Mouse (Mus musculus): ENCODE data around the gene Usp7. TPM values are rescaled to one million over a fixed set of nuclear protein-coding genes. Genes with fewer than 3 reads are reported as not detected.

Usp7 gene
- total and polyA plus RNA-seq, 3 experiments = 94.2 to 425 (median 101) TPM

- H3K4me1 ChIP-seq (ENCODE audit: control insufficient read depth in 1 of 2, insufficient read depth in 2 of 2, low read length in 2 of 2) = peaks cover 5 to 19% of the 10 kb centered on the region in 2 experiments
- no peaks in the 10 kb centered on the region for H3K9me3 ChIP-seq (replicated peaks; ENCODE audit: insufficient read depth, low read length)
- DNase-seq (ENCODE audit: low read depth, low spot score) = no peak
- H3K79me2 ChIP-seq (ENCODE audit: control insufficient read depth, insufficient read depth, low read length, poor library complexity) = peaks cover 89% of the 10 kb centered on the region
- no peak overlapping the region for H3K4me3 ChIP-seq (ENCODE audit: control insufficient read depth in 1 of 2, insufficient read depth in 1 of 2, low read depth in 2 of 2, low read length in 2 of 2)
- H3K9ac ChIP-seq (ENCODE audit: control insufficient read depth, low read depth, low read length, poor library complexity, severe bottlenecking) = no peak overlapping the region
- H3K36me3 ChIP-seq (ENCODE audit: control insufficient read depth in 1 of 2, insufficient read depth in 2 of 2, low read length in 2 of 2) = peaks cover 18 to 26% of the 10 kb centered on the region in 2 experiments
- H3K27me3 ChIP-seq (ENCODE audit: control insufficient read depth in 1 of 2, insufficient read depth in 2 of 2, low read length in 2 of 2) = no peaks in the 10 kb centered on the region
- no peak overlapping the region for H3K27ac ChIP-seq (ENCODE audit: control insufficient read depth, low read depth, low read length)
- TF ChIP-seq HCFC1 (IDR thresholded peaks at IDR 0.05; ENCODE audit: low read depth, low read length) (no peak), SIN3A (IDR thresholded peaks at IDR 0.05; ENCODE audit: low read length) (no peak), GATA1 (IDR thresholded peaks at IDR 0.05; ENCODE audit: low read depth, low read length) (no peak), EP300 (IDR thresholded peaks at IDR 0.05; ENCODE audit: low read depth in 1 of 2, low read length in 2 of 2) (no peak), USF2 (IDR thresholded peaks at IDR 0.05; ENCODE audit: borderline replicate concordance in 1 of 2, insufficient read depth in 1 of 2, low read depth in 1 of 2, low read length in 2 of 2) (no peak), ZKSCAN1 (IDR thresholded peaks at IDR 0.05; ENCODE audit: low read depth, low read length) (no peak), CHD2 (IDR thresholded peaks at IDR 0.05; ENCODE audit: low read length) (no peak), KAT2A (conservative IDR thresholded peaks at IDR 0.05; ENCODE audit: low read depth, low read length) (no peak), POLR2AphosphoS2 (IDR thresholded peaks at IDR 0.05; ENCODE audit: low read length) (no peak), MXI1 (IDR thresholded peaks at IDR 0.05; ENCODE audit: low read depth, low read length) (no peak), MAZ (IDR thresholded peaks at IDR 0.05; ENCODE audit: low read depth, low read length) (no peak), TBP (IDR thresholded peaks at IDR 0.05; ENCODE audit: low read depth, low read length) (no peak), UBTF (IDR thresholded peaks at IDR 0.05; ENCODE audit: borderline replicate concordance, insufficient read depth, low read depth, low read length) (no peak), GABPA (IDR thresholded peaks at IDR 0.05; ENCODE audit: low read depth, low read length) (no peak), E2F4 (IDR thresholded peaks at IDR 0.05; ENCODE audit: borderline replicate concordance, low read depth, low read length) (no peak), TCF12 (IDR thresholded peaks at IDR 0.05; ENCODE audit: low read depth, low read length) (no peak)
These were observed 68.1 kb downstream of the Usp7 start for GRCm38 (mm10) chr16:8724031-8724430.

- H3K79me2 ChIP-seq (ENCODE audit: control insufficient read depth, insufficient read depth, low read length, poor library complexity) = peaks cover 88% of the 10 kb centered on the region
- no peak for DNase-seq (ENCODE audit: low read depth, low spot score)
- peaks cover under 1 to 2% of the 10 kb centered on the region in 2 experiments; a peak in 3 of 4 replicates for H3K4me1 ChIP-seq (ENCODE audit: control insufficient read depth in 1 of 2, insufficient read depth in 2 of 2, low read length in 2 of 2)
- TF ChIP-seq MXI1 (IDR thresholded peaks at IDR 0.05; ENCODE audit: low read depth, low read length) = no peak
- no peak for TF ChIP-seq KAT2A (conservative IDR thresholded peaks at IDR 0.05; ENCODE audit: low read depth, low read length)
- TF ChIP-seq POLR2AphosphoS2 (IDR thresholded peaks at IDR 0.05; ENCODE audit: low read length) = no peak
- TF ChIP-seq TCF12 (IDR thresholded peaks at IDR 0.05; ENCODE audit: low read depth, low read length) = no peak
- no peak for TF ChIP-seq POLR2AphosphoS5 (IDR thresholded peaks at IDR 0.05; ENCODE audit: borderline replicate concordance, low read depth, low read length)
- TF ChIP-seq NELFE (IDR thresholded peaks at IDR 0.05; ENCODE audit: low read depth, low read length) = no peak
- TF ChIP-seq ZC3H11A (IDR thresholded peaks at IDR 0.05; ENCODE audit: low read depth, low read length) = no peak
- TF ChIP-seq USF2 (IDR thresholded peaks at IDR 0.05; ENCODE audit: borderline replicate concordance in 1 of 2, insufficient read depth in 1 of 2, low read depth in 1 of 2, low read length in 2 of 2) = no peak
- no peak for TF ChIP-seq GATA1 (IDR thresholded peaks at IDR 0.05; ENCODE audit: low read depth, low read length)
- TF ChIP-seq UBTF (IDR thresholded peaks at IDR 0.05; ENCODE audit: borderline replicate concordance, insufficient read depth, low read depth, low read length) = no peak
- no peak for TF ChIP-seq ZMIZ1 (IDR thresholded peaks at IDR 0.05; ENCODE audit: low read depth, low read length)
- TF ChIP-seq MAZ (IDR thresholded peaks at IDR 0.05; ENCODE audit: low read depth, low read length) = no peak
- TF ChIP-seq BHLHE40 (IDR thresholded peaks at IDR 0.05; ENCODE audit: borderline replicate concordance, low read depth, low read length) = no peak
- TF ChIP-seq SIN3A (IDR thresholded peaks at IDR 0.05; ENCODE audit: low read length) = no peak
- TF ChIP-seq ZNF384 (IDR thresholded peaks at IDR 0.05; ENCODE audit: low read depth, low read length) = no peak
- TF ChIP-seq TAL1 (IDR thresholded peaks at IDR 0.05; ENCODE audit: low read length) = no peak
- no peak for TF ChIP-seq MYB (IDR thresholded peaks at IDR 0.05; ENCODE audit: low read depth, low read length)
- TF ChIP-seq EP300 (IDR thresholded peaks at IDR 0.05; ENCODE audit: low read depth in 1 of 2, low read length in 2 of 2) = no peak
- no peaks in the 10 kb centered on the region for H3K9me3 ChIP-seq (replicated peaks; ENCODE audit: insufficient read depth, low read length)
- no peak overlapping the region for H3K4me3 ChIP-seq (ENCODE audit: control insufficient read depth in 1 of 2, insufficient read depth in 1 of 2, low read depth in 2 of 2, low read length in 2 of 2)
- no peak overlapping the region for H3K9ac ChIP-seq (ENCODE audit: control insufficient read depth, low read depth, low read length, poor library complexity, severe bottlenecking)
- peaks cover 7 to 25% of the 10 kb centered on the region in 2 experiments for H3K36me3 ChIP-seq (ENCODE audit: control insufficient read depth in 1 of 2, insufficient read depth in 2 of 2, low read length in 2 of 2)
- H3K27me3 ChIP-seq (ENCODE audit: control insufficient read depth in 1 of 2, insufficient read depth in 2 of 2, low read length in 2 of 2) = no peaks in the 10 kb centered on the region
- H3K27ac ChIP-seq (ENCODE audit: control insufficient read depth, low read depth, low read length) = no peak overlapping the region
These were observed 71.7 kb downstream of the Usp7 start for GRCm38 (mm10) chr16:8720447-8720846.

Measured in MEL (cell line).